Mouse (Mus musculus): ENCODE data around the gene Cdk16.
"Not testable (repeated sequence)": the region's sequence is repeated elsewhere in the genome, so short reads cannot be mapped to it uniquely, and the experiment has no call there.

Cdk16 gene

GRCm38 (mm10) chrX:20687519-20688067 lies at the start of gene Cdk16:
Gene Cdk16 (plus strand): TSS chrX:20687954.
- peak; percentile 96 for DNase-seq (ENCODE audit: low spot score)

- no peak for DNase-seq (ENCODE audit: low spot score)
These were observed 49.6 kb upstream of the Cdk16 start for GRCm38 (mm10) chrX:20638141-20638540.

GRCm38 (mm10) chrX:20644780-20645179 lies 43.0 kb upstream of the Cdk16 start:
- DNase-seq (ENCODE audit: low spot score): no peak

GRCm38 (mm10) chrX:20657593-20657992 lies 30.2 kb upstream of the Cdk16 start:
- peak; percentile 8 for DNase-seq (ENCODE audit: low spot score)

- DNase-seq (ENCODE audit: low spot score): peak; percentile 93
These were observed 29.6 kb upstream of the Cdk16 start, which contains the start of gene Uba1 for GRCm38 (mm10) chrX:20658026-20658652. Gene Uba1 (plus strand): TSS chrX:20658326.

- peak; percentile 41 for DNase-seq (ENCODE audit: low spot score)
These were observed 28.8 kb upstream of the Cdk16 start for GRCm38 (mm10) chrX:20658891-20659406.

GRCm38 (mm10) chrX:20662317-20662715 lies 25.4 kb upstream of the Cdk16 start:
- no peak for DNase-seq (ENCODE audit: low spot score)

- DNase-seq (ENCODE audit: low spot score): peak; percentile 96
These were observed 24.9 kb upstream of the Cdk16 start for GRCm38 (mm10) chrX:20662716-20663443.

- DNase-seq (ENCODE audit: low spot score): peak; percentile 46
These were observed 24.3 kb upstream of the Cdk16 start for GRCm38 (mm10) chrX:20663444-20663790.

GRCm38 (mm10) chrX:20688068-20688547 lies 354 bp downstream of the Cdk16 start:
- DNase-seq (ENCODE audit: low spot score): peak; percentile 90

GRCm38 (mm10) chrX:20688615-20689014 lies 861 bp downstream of the Cdk16 start:
- DNase-seq (ENCODE audit: low spot score): peak; percentile 82

- no peak for DNase-seq (ENCODE audit: low spot score)
These were observed 3.8 kb downstream of the Cdk16 start for GRCm38 (mm10) chrX:20691566-20691965.

GRCm38 (mm10) chrX:20692616-20693015 lies 4.9 kb downstream of the Cdk16 start:
- DNase-seq (ENCODE audit: low spot score): no peak

- no peak for DNase-seq (ENCODE audit: low spot score)
These were observed 8.1 kb downstream of the Cdk16 start for GRCm38 (mm10) chrX:20695842-20696241.

- DNase-seq (ENCODE audit: low spot score): no peak
These were observed 16.1 kb downstream of the Cdk16 start, which contains the start of gene Usp11 for GRCm38 (mm10) chrX:20703741-20704290. Gene Usp11 (plus strand): TSS chrX:20703906.

GRCm38 (mm10) chrX:20704295-20705082 lies 16.7 kb downstream of the Cdk16 start:
- peak; percentile 90 for DNase-seq (ENCODE audit: low spot score)

GRCm38 (mm10) chrX:20705083-20705402 lies 17.3 kb downstream of the Cdk16 start:
- no peak for DNase-seq (ENCODE audit: low spot score)

- DNase-seq (ENCODE audit: low spot score): no peak
These were observed 40.9 kb downstream of the Cdk16 start for GRCm38 (mm10) chrX:20728681-20729080.

- not testable (repeated sequence) for DNase-seq (ENCODE audit: low spot score)
These were observed 42.3 kb downstream of the Cdk16 start for GRCm38 (mm10) chrX:20730048-20730447.

- no peak for DNase-seq (ENCODE audit: low spot score)
These were observed 48.7 kb downstream of the Cdk16 start for GRCm38 (mm10) chrX:20736479-20736878.

- no peak for DNase-seq (ENCODE audit: low spot score)
These were observed 61.1 kb downstream of the Cdk16 start for GRCm38 (mm10) chrX:20748829-20749228.
